Mouse (Mus musculus): ENCODE data around the gene Pigh. TPM values are rescaled to one million over a fixed set of nuclear protein-coding genes. Genes with fewer than 3 reads are reported as not detected.

Pigh gene
- 14.8 TPM for polyA plus RNA-seq (2015; fragmentation: Illumina TruSeq; extraction: RNeasy Lipid Tissue Mini Kit (QIAGEN cat#74804); ENCODE audit: low read depth, low replicate concordance)

DNA sequence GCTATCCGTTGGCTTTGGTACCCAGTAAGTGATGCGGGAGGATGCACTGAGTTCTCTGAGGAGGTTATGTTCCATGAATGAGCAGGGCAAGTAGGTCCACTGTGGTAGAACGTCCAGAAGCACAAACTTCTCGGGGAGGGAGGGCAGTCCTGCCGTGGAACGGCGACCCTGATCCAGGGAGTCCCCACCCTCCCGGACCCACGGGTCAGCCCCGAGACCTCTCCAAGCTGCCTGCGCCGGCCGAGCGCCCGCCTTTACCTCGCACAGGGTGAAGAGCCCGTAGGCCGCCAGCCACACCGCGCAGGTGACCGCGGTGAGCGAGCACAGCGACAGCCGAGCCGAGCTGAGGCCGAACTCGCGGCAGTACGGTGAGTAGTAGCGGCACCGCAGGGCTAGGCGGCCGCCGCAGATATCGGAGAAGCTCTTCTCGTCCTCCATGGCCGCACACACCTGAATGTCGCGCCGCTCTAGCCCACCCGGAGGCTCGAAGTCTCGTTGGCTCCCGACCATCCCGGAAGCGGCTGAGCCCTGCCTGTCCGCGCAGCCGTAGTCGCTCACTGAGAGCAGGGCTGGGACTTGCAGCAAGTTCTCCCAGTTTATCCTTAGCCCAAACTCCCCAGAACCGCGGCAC is at the start of gene Pigh:
Gene Pigh (minus strand): TSS at position 470 of the 631 bp plus-strand sequence.

GRCm38 (mm10) chr12:79130299-79131177 is 41.1 kb upstream of the Pigh start, which contains the start of gene Arg2:
Gene Arg2, plus strand, starts transcription at chr12:79130777.

Other genes starting within 250 kb of the Pigh start
- gene Atp6v1d, start 228.0 kb downstream of the Pigh start, polyA plus RNA-seq (2015; fragmentation: Illumina TruSeq; extraction: RNeasy Lipid Tissue Mini Kit (QIAGEN cat#74804); ENCODE audit: low read depth, low replicate concordance): 326 TPM
- gene Eif2s1, start 227.8 kb downstream of the Pigh start, polyA plus RNA-seq (2015; fragmentation: Illumina TruSeq; extraction: RNeasy Lipid Tissue Mini Kit (QIAGEN cat#74804); ENCODE audit: low read depth, low replicate concordance): 65.6 TPM
- not detected for gene Plek2, start 182.7 kb downstream of the Pigh start, polyA plus RNA-seq (2015; fragmentation: Illumina TruSeq; extraction: RNeasy Lipid Tissue Mini Kit (QIAGEN cat#74804); ENCODE audit: low read depth, low replicate concordance)
- 25.4 TPM for gene Tmem229b, start 82.0 kb downstream of the Pigh start, polyA plus RNA-seq (2015; fragmentation: Illumina TruSeq; extraction: RNeasy Lipid Tissue Mini Kit (QIAGEN cat#74804); ENCODE audit: low read depth, low replicate concordance)
- 22.3 TPM for gene Plekhh1, start 60.5 kb downstream of the Pigh start, polyA plus RNA-seq (2015; fragmentation: Illumina TruSeq; extraction: RNeasy Lipid Tissue Mini Kit (QIAGEN cat#74804); ENCODE audit: low read depth, low replicate concordance)
- gene Arg2, start 41.1 kb upstream of the Pigh start, polyA plus RNA-seq (2015; fragmentation: Illumina TruSeq; extraction: RNeasy Lipid Tissue Mini Kit (QIAGEN cat#74804); ENCODE audit: low read depth, low replicate concordance): 6.6 TPM
- 318 TPM for gene Vti1b, start 83.0 kb upstream of the Pigh start, polyA plus RNA-seq (2015; fragmentation: Illumina TruSeq; extraction: RNeasy Lipid Tissue Mini Kit (QIAGEN cat#74804); ENCODE audit: low read depth, low replicate concordance)
- 29.8 TPM for gene Rdh11, start 102.6 kb upstream of the Pigh start, polyA plus RNA-seq (2015; fragmentation: Illumina TruSeq; extraction: RNeasy Lipid Tissue Mini Kit (QIAGEN cat#74804); ENCODE audit: low read depth, low replicate concordance)
- gene Rdh12, start 119.3 kb upstream of the Pigh start, polyA plus RNA-seq (2015; fragmentation: Illumina TruSeq; extraction: RNeasy Lipid Tissue Mini Kit (QIAGEN cat#74804); ENCODE audit: low read depth, low replicate concordance): 3.0 TPM
- 11.3 TPM for gene Zfyve26, start 206.7 kb upstream of the Pigh start, polyA plus RNA-seq (2015; fragmentation: Illumina TruSeq; extraction: RNeasy Lipid Tissue Mini Kit (QIAGEN cat#74804); ENCODE audit: low read depth, low replicate concordance)
- gene Rad51b, start 207.6 kb upstream of the Pigh start, polyA plus RNA-seq (2015; fragmentation: Illumina TruSeq; extraction: RNeasy Lipid Tissue Mini Kit (QIAGEN cat#74804); ENCODE audit: low read depth, low replicate concordance): 0.40 TPM